Mouse (Mus musculus) forelimb bud, embryonic 11.5 days (tissue): ENCODE measurements around the gene Trmt1.
"Not testable (repeated sequence)": the region's sequence is repeated elsewhere in the genome, so short reads cannot be mapped to it uniquely, and the experiment has no call there.

Experiments
- DNase-seq: peaks from one replicate; pipeline ENCODE4 v3.0.0-alpha.2; 2012; ENCODE audit warnings: low read depth, low spot score

Trmt1 gene

GRCm38 (mm10) chr8:84659936-84660818 is 25.9 kb upstream of the Trmt1 start:
- DNase-seq: peak; percentile 82

- DNase-seq: peak; percentile 80
Observed at GRCm38 (mm10) chr8:84660819-84661457, 25.2 kb upstream of the Trmt1 start.

DNA sequence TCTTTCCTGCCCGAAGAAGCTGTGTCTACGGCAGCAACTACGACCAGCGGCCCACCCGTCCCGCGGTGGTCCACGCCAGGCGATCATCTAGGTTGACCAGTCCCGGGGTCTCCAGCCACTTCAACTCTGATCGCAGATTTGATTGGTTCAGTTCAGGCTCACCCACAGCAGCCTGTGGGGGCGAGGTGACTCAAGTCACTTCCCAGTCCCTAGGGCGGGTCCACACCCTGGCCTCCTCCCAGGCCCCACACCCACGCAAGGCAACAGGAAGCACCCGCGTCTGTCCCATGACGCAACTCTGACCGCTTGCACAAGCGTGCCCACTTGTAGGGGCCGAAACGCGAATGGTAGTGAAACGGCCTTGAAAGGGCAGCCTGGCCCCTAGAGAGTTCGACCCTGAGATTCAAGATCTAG is 24.6 kb upstream of the Trmt1 start:
- peak; percentile 40 for DNase-seq

GRCm38 (mm10) chr8:84661961-84662571 is 24.0 kb upstream of the Trmt1 start:
- DNase-seq: peak; percentile 43

- DNase-seq: peak; percentile 97
Observed at GRCm38 (mm10) chr8:84662581-84663065, 23.5 kb upstream of the Trmt1 start, which contains the start of gene Ier2. TSS of gene Ier2 (minus strand) at chr8:84662852.

DNA sequence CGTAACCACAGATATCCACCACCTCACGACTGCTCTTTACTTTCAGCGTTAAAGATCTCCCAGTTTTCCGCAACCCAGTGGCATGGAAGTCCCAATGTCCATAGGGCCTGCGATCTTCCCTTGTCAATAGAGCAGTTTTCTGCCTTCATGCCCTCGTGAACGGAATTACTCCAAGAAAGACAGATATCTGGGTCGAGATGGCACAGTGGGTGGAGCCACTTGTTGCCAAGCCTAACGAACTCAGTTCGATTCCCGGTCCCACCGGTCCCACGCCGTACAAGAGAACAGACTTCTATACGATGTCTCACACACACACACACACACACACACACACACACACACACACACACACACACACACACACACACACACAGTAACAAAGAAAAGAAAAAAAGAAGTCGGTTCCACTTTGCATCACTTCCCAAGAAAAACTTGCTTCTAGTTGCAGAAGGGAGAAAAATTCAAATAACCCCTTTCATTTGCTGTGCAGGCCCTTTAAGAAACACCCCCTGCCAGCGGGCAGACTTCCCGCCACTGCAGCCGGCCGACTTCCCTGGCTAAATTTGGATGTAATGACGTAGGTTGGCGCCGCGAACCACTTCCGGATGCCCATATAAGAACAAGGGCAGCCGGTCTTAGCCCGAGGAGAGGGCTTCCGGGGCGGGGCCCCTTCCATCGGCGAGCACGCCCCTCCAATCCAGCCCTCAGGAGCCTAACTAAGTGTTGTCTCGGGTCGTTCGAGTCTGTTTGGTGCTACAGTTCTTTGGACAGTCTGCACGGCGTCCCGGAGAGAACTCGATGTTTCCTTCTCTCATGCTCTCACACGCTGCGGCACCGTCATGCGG is 22.4 kb upstream of the Trmt1 start:
- DNase-seq: peak; percentile 98

- peak; percentile 70 for DNase-seq
Observed at GRCm38 (mm10) chr8:84664566-84665384, 21.3 kb upstream of the Trmt1 start.

GRCm38 (mm10) chr8:84665385-84665893 is 20.7 kb upstream of the Trmt1 start:
- DNase-seq: no peak

DNA sequence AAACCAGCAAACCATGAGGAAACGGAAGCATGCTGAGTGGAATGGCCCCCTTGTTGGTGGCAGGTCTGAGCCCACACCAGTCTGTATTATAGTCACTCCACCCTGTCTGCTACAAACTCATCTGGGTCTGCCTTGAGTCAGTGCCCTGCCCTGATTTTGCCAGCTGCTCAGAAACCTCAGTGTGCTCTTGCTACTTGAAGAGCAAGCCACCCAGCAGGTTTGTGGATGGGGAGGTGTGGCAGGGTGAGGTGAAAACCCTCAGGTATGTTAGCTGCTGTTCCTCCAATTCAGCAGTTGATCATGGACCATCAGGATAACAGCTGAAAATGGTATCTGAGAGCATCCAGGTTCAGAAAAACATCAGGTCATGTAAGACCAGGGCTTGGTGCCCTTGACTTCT is 18.0 kb upstream of the Trmt1 start:
- DNase-seq: no peak

- DNase-seq: no peak
Observed at GRCm38 (mm10) chr8:84668731-84669485, 17.2 kb upstream of the Trmt1 start.

DNA sequence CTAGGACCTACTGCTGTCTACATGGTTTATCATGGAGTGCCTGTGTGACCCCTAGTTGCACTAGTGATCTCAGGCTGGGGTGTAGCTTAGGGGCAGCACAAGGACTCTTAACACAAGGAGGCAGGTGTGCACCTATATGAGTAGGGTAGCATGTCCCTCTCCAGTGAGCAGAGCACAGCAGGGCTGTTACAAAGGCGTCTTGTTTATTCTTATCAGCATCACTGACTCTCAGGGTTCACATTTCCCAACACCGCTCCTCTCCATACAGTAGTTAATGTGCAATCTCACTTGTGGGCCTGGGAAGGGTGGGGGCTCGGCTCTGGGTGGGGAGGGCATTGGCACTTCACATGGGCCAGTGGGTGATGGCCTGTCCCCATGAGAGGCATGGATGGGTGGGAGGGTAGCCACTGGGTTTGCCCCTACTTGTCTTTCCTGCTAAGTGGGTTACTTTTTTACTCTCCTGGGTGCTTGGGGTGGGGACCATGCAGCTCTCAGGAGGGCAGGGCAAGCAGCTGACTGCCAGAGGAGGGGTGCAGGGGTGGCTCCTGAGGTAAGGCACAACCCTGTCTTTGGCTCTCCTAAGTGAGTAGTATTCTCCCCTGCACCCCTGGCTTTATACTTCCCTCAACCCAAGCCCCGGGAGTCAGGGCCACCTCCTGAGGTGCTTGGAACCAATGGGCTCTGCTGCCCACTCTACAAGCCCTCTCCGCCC is 15.7 kb upstream of the Trmt1 start:
- DNase-seq: not testable (repeated sequence)

- DNase-seq: no peak
Observed at GRCm38 (mm10) chr8:84677305-84677704, 8.8 kb upstream of the Trmt1 start.

- no peak for DNase-seq
Observed at GRCm38 (mm10) chr8:84681476-84681875, 4.6 kb upstream of the Trmt1 start.

DNA sequence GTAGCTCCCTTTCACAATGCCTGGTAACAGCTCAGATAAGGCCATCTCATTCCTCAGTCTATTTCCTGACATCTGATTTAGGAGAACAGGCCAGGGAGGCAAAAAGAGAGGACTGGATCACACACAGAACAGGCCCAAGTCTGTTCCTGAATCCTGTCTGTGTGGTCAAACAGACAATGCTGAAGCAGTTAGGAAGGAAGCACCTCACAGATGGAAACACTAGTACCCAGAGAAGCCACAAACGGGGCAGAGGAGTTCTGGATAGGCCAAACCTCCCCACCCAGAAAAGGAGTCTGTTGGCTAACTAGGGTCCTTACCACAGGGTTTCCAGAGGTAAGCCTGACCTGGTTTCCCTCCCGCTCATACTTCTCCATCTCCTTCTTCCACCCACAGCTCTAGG is 3.9 kb upstream of the Trmt1 start:
- no peak for DNase-seq

GRCm38 (mm10) chr8:84684537-84684936 is 1.6 kb upstream of the Trmt1 start:
- DNase-seq: no peak

GRCm38 (mm10) chr8:84687003-84687704 is 1.0 kb downstream of the Trmt1 start:
- no peak for DNase-seq

DNA sequence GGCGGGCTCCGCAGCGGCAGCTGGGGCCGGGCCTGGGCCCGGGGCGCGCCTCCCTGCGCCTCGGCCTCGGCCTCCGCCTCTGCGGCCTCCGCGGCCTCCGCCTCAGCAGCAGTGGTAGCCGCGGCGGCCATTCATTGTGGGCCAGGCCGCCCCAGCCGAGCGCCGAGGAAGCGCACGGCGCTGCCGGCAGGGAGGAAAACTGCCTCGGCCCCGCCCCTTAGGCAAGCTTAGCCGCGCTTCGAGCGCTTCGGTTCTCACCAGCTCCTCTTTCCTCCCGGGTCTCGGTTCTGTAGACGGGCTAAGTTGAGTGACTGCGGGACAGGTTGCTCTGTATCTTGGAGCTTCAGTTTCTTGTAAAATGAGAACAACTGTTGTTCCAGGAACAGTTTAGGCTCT is 1.6 kb downstream of the Trmt1 start, which contains the start of gene Nacc1:
Nacc1 (minus strand) TSS at position 158 of the 396 bp plus-strand sequence.
- peak; percentile 85 for DNase-seq
